Mouse (Mus musculus): ENCODE results near the gene Slc16a3. TPM values are rescaled to one million over a fixed set of nuclear protein-coding genes. Genes with fewer than 3 reads are reported as not detected.

Slc16a3 gene
- polyA plus RNA-seq, 1 experiment from 2014 or later, result 81.7 TPM

DNA sequence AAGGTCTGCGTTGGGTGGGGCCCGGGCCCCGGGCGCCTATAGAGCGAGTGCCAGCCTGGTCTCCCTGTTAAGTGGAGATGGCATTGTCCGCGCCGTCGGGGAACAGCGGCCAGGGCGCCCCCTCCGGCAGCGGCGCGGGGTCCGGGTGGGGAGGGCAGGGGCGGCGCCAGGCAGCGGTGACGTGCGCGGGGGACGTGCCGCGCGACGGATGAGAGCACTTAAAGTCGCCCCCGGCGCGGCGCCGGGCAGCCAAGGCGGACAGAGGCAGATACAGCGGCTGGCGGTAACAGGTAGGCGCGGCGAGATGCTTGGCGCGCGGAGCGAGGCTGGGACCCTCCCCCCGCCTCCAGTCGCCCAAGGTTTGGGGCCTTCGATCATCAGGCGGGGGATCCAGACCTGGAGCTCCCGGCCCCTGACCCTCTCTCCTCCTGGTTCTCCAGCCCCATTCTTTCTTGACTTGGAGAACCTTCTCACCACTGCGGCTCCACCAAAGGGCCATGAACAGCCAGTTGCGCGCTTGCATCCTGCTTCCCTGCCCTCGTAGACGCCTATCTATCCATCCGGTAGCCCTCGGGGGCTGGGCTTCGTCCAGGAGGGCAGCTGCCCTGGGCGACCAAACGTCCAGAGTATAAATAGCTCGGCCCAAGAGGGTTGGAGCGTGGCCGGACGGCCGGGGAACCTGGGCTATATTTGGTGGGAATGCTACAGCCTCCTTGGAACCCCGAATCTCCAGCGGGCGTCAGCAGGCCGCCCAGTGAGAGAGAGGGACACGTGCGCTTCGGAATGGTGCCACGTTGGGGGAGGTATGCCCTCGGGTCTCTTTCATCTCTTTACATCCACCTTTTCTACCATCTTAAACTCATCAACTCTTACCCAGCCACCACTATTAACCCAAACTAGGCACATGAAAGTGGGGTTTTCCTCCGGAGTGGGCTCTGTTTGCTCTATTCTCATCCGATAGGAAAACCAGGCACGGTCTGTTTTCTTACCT is 876 bp downstream of the Slc16a3 start:
- H3K27ac ChIP-seq, result peak overlapping the region; percentile 87
- peaks cover 65% of the 10 kb centered on the region for H3K4me1 ChIP-seq (replicated peaks)
- H3K9ac ChIP-seq, result peak overlapping the region; percentile 81
- peak; percentile 67 for DNase-seq
- H3K4me3 ChIP-seq (replicated peaks), result peak overlapping the region; percentile 69
- H3K9me3 ChIP-seq (replicated peaks), result no peaks in the 10 kb centered on the region
- peaks cover 6% of the 10 kb centered on the region for H3K36me3 ChIP-seq
- peaks cover 30% of the 10 kb centered on the region for H3K27me3 ChIP-seq
- ATAC-seq (ENCODE audit: low read depth), result peak; percentile 5; the same call in 1 of the 2 replicates
- H3K4me2 ChIP-seq, result peak overlapping the region; percentile 91
- WGBS (ENCODE audit: insufficient replicate concordance), result 2% methylated on average over 75 of the region's 75 CpGs

DNA sequence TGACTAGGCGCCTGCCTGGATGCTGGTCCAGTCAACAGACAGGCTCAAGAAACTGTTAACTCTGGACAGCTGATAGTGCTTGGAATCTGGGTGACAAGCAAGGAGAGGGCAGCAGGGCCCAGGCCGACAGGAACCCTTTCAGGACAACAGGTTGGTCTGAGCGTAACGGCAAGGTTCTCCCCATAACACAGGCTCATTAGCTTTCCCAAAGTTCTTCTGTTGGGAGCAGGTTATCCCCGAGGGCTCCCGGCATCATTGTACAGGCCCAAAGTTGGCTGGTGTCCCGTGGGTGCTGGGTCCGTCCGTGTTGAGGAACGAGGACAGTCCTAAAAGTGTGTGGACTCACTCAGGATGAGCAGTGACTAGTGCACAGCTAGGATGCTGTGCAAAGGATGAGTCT is 1.6 kb downstream of the Slc16a3 start:
- H3K27ac ChIP-seq, result peak overlapping the region; percentile 87
- ATAC-seq (ENCODE audit: low read depth), result no peak
- H3K4me3 ChIP-seq (replicated peaks), result peak overlapping the region; percentile 69
- no peak for DNase-seq
- peaks cover 72% of the 10 kb centered on the region for H3K4me1 ChIP-seq (replicated peaks)
- H3K9ac ChIP-seq, result peak overlapping the region; percentile 81
- H3K27me3 ChIP-seq, result peaks cover 23% of the 10 kb centered on the region
- peak overlapping the region; percentile 91 for H3K4me2 ChIP-seq
- H3K36me3 ChIP-seq, result peaks cover 13% of the 10 kb centered on the region
- 29% methylated on average over 10 of the region's 10 CpGs for WGBS (ENCODE audit: insufficient replicate concordance)
- H3K9me3 ChIP-seq (replicated peaks), result no peaks in the 10 kb centered on the region

DNA sequence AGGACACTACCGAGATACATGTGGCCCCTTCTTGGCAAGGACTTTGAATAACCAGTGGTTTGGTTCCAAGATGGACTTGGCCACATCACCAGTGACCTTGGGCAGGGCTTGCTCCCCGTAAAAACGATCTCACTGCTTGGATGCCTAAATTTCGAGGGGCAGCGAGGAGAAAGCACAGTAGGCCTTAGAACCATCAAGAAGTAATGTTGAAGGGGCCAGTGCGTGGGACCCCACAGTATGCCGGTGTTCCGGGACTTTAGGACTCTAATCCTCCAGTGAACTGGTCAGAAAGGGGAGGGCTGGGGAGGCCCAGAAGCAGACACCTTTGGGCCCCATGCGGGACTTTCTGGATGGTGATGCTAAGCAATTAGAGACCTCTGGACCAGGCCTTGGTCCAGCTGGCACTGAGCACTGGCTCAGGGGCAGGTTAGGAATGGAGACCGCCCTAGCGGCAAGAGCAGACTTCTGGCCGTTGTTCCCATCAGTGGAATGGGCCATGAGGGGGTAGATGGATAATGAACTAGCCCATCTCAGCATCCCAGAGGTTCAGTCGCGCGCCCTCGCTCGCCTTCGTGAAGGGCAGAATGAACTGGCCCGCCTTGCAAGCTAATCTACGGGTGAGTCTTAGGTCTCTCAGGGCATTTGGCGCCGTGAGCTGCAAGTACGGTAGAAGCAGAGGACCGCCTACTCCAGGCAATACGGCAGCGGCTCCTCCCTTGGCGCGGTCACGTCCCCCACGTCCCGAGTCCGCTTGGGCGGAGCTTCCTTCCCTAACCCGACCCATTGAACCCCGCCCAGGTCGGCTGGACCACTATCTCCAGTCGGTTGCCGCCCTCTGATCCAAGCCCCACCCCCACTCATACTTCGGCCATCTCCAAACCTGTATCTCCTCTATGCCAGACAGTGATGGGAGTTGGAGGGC is 2.3 kb downstream of the Slc16a3 start:
- 4% methylated on average over 39 of the region's 39 CpGs for WGBS (ENCODE audit: insufficient replicate concordance)

GRCm38 (mm10) chr11:120951237-120951636 is 3.0 kb downstream of the Slc16a3 start:
- H3K27ac ChIP-seq, result peak overlapping the region; percentile 96
- H3K9ac ChIP-seq, result peak overlapping the region; percentile 78
- H3K36me3 ChIP-seq, result peaks cover 27% of the 10 kb centered on the region
- H3K4me1 ChIP-seq (replicated peaks), result peaks cover 75% of the 10 kb centered on the region
- ATAC-seq (ENCODE audit: low read depth) (no peak), DNase-seq (no peak)
- peaks cover 15% of the 10 kb centered on the region for H3K27me3 ChIP-seq
- H3K4me3 ChIP-seq (replicated peaks), result peak overlapping the region; percentile 69
- WGBS (ENCODE audit: insufficient replicate concordance), result 43% methylated on average over 8 of the region's 8 CpGs
- peak overlapping the region; percentile 91 for H3K4me2 ChIP-seq
- H3K9me3 ChIP-seq (replicated peaks), result no peaks in the 10 kb centered on the region

More for the DNA sequence above, 2.3 kb downstream of the Slc16a3 start:
- Histone ChIP-seq H3K36me3 (peaks cover 20% of the 10 kb centered on the region), H3K4me1 (replicated peaks) (peaks cover 75% of the 10 kb centered on the region), H3K9ac (peak overlapping the region; percentile 81), H3K9me3 (replicated peaks) (no peaks in the 10 kb centered on the region), H3K4me3 (replicated peaks) (peak overlapping the region; percentile 69), H3K4me2 (peak overlapping the region; percentile 91), H3K27ac (peak overlapping the region; percentile 96), H3K27me3 (peaks cover 17% of the 10 kb centered on the region)
- ATAC-seq (ENCODE audit: low read depth) (peak; percentile 87), DNase-seq (peak; percentile 99)

GRCm38 (mm10) chr11:120951731-120952730 is 3.8 kb downstream of the Slc16a3 start:
- peak overlapping the region; percentile 69 for H3K4me3 ChIP-seq (replicated peaks)

GRCm38 (mm10) chr11:120954936-120955335 is 6.7 kb downstream of the Slc16a3 start:
- peaks cover 81% of the 10 kb centered on the region for H3K4me1 ChIP-seq (replicated peaks)
- ATAC-seq (ENCODE audit: low read depth) (no peak), DNase-seq (no peak)
- peak overlapping the region; percentile 30; the same call in 1 of the 2 replicates for H3K27ac ChIP-seq
- peaks cover 64% of the 10 kb centered on the region for H3K36me3 ChIP-seq
- WGBS (ENCODE audit: insufficient replicate concordance), result 80% methylated on average over 5 of the region's 5 CpGs
- no peaks in the 10 kb centered on the region for H3K27me3 ChIP-seq
- no peak overlapping the region for H3K4me3 ChIP-seq (replicated peaks)
- H3K4me2 ChIP-seq, result no peak overlapping the region
- H3K9ac ChIP-seq, result 0 out of 2 replicates have a peak overlapping the region, but pooled peaks have one; percentile 6
- no peaks in the 10 kb centered on the region for H3K9me3 ChIP-seq (replicated peaks)

More at GRCm38 (mm10) chr11:120951731-120952730, 3.8 kb downstream of the Slc16a3 start:
- peak; percentile 60 for ATAC-seq (ENCODE audit: low read depth)
- peaks cover 9% of the 10 kb centered on the region; the same call in 1 of the 2 replicates for H3K27me3 ChIP-seq
- peak overlapping the region; percentile 78 for H3K9ac ChIP-seq
- peaks cover 34% of the 10 kb centered on the region for H3K36me3 ChIP-seq
- H3K4me2 ChIP-seq, result peak overlapping the region; percentile 91
- 59% methylated on average over 9 of the region's 9 CpGs for WGBS (ENCODE audit: insufficient replicate concordance)
- peak; percentile 73 for DNase-seq
- H3K27ac ChIP-seq, result peak overlapping the region; percentile 96
- H3K9me3 ChIP-seq (replicated peaks), result no peaks in the 10 kb centered on the region
- peaks cover 77% of the 10 kb centered on the region for H3K4me1 ChIP-seq (replicated peaks)

GRCm38 (mm10) chr11:120955701-120956100 is 7.4 kb downstream of the Slc16a3 start:
- DNase-seq, result no peak
- 87% methylated on average over 8 of the region's 8 CpGs for WGBS (ENCODE audit: insufficient replicate concordance)
- Histone ChIP-seq H3K9ac (no peak overlapping the region), H3K27ac (peak overlapping the region; percentile 36), H3K27me3 (no peaks in the 10 kb centered on the region), H3K9me3 (replicated peaks) (no peaks in the 10 kb centered on the region), H3K4me2 (no peak overlapping the region), H3K4me3 (replicated peaks) (no peak overlapping the region), H3K4me1 (replicated peaks) (peaks cover 80% of the 10 kb centered on the region), H3K36me3 (peaks cover 70% of the 10 kb centered on the region)
- no peak for ATAC-seq (ENCODE audit: low read depth)

GRCm38 (mm10) chr11:120957052-120957451 is 8.8 kb downstream of the Slc16a3 start:
- no peak overlapping the region for H3K4me3 ChIP-seq (replicated peaks)
- no peak for ATAC-seq (ENCODE audit: low read depth)
- WGBS (ENCODE audit: insufficient replicate concordance), result 83% methylated on average over 8 of the region's 8 CpGs
- H3K27ac ChIP-seq, result peak overlapping the region; percentile 15; the same call in 1 of the 2 replicates
- H3K36me3 ChIP-seq, result peaks cover 84% of the 10 kb centered on the region
- H3K9ac ChIP-seq, result no peak overlapping the region
- peaks cover 69% of the 10 kb centered on the region for H3K4me1 ChIP-seq (replicated peaks)
- no peak overlapping the region for H3K4me2 ChIP-seq
- no peaks in the 10 kb centered on the region for H3K9me3 ChIP-seq (replicated peaks)
- H3K27me3 ChIP-seq, result no peaks in the 10 kb centered on the region
- no peak for DNase-seq

DNA sequence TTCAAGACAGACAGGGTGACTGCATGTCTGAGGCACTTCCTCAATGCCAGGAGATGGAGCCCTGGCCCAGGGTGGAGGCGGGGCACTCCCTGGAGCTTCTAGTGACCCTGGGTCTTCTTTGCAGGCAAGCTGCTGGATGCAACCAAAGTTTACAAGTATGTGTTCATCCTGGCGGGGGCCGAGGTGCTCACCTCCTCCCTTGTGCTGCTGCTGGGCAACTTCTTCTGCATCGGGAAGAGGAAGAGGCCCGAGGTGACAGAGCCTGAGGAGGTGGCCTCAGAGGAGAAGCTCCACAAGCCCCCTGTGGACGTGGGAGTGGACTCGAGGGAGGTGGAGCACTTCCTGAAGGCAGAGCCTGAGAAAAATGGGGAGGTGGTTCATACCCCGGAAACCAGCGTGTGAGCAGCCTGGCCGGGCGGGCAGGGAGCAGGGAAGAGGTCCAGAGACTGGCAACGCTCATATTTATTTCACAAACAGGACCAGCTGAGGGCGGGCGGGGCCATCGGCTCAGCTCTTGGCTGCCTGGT is 9.5 kb downstream of the Slc16a3 start:
- no peaks in the 10 kb centered on the region for H3K27me3 ChIP-seq
- ATAC-seq (ENCODE audit: low read depth) (no peak), DNase-seq (no peak)
- peaks cover 91% of the 10 kb centered on the region for H3K36me3 ChIP-seq
- H3K4me1 ChIP-seq (replicated peaks), result peaks cover 61% of the 10 kb centered on the region
- H3K9me3 ChIP-seq (replicated peaks), result no peaks in the 10 kb centered on the region
- no peak overlapping the region for H3K4me2 ChIP-seq
- 52% methylated on average over 15 of the region's 15 CpGs for WGBS (ENCODE audit: insufficient replicate concordance)
- no peak overlapping the region for H3K9ac ChIP-seq
- no peak overlapping the region for H3K4me3 ChIP-seq (replicated peaks)
- H3K27ac ChIP-seq, result peak overlapping the region; percentile 53; the same call in 1 of the 2 replicates

DNA sequence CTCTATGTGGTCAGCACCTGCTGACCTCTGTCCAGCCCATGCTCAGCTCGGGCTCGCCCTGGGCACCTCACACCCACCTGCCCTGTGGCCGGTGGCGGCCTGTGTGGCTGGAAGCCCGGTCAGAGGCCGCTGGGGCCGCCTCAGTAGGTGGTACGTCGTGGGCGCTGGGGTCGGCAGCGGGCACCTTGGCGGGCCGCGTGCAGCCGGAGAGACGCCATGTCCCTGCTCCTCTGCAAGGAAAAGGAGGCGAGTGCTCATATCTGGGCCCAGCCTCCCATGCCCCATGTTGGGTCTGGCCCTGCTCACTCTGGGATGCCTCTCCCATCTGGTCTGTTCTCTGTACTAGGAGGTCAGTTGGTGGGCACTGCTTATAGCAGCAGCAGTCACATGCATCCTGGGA is 10.8 kb downstream of the Slc16a3 start:
- Histone ChIP-seq H3K27ac (peak overlapping the region; percentile 67), H3K27me3 (no peaks in the 10 kb centered on the region), H3K9me3 (replicated peaks) (no peaks in the 10 kb centered on the region), H3K4me2 (no peak overlapping the region), H3K36me3 (peaks cover 99% of the 10 kb centered on the region), H3K4me1 (replicated peaks) (peaks cover 52% of the 10 kb centered on the region), H3K4me3 (replicated peaks) (no peak overlapping the region), H3K9ac (0 out of 2 replicates have a peak overlapping the region, but pooled peaks have one; percentile 6)
- peak; percentile 13; the same call in 1 of the 2 replicates for ATAC-seq (ENCODE audit: low read depth)
- DNase-seq, result no peak
- 91% methylated on average over 18 of the region's 18 CpGs for WGBS (ENCODE audit: insufficient replicate concordance)
